Mouse (Mus musculus) frontal cortex, postnatal 14 days (tissue): ENCODE data around the gene Foxp1.
A peak's percentile ranks its signal among the peaks of the same experiment; 100 is the strongest.

Experiments used
- DNase-seq, 2 experiments: peaks; one replicate each; pipeline ENCODE4 v3.0.0; 2022; ENCODE audit warnings: low spot score in 2 of 2

The Foxp1 gene

GRCm38 (mm10) chr6:99282866-99283657 is 239.5 kb downstream of the Foxp1 start:
- DNase-seq = no peak

GRCm38 (mm10) chr6:99281433-99281832 is 241.1 kb downstream of the Foxp1 start:
- no peak for DNase-seq

DNA sequence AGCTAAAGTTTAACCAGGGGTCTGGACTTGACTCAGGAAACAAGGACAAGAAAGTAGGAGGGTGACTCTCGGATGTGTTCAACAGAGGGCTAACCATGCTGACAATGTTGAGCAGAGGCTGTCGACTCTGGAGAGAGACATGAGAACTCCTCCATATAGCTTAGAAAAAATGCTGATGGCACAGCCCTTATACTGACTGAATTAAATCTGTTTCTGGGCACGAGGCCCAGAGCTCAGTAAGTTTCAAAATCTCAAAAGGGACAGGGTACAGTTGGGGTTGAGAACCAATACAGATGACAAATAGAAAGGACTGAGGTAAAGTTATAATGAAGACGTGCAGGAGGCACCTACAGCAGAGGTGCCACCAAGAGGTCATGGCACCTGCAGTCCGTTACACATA is 241.9 kb downstream of the Foxp1 start:
- DNase-seq = no peak

DNA sequence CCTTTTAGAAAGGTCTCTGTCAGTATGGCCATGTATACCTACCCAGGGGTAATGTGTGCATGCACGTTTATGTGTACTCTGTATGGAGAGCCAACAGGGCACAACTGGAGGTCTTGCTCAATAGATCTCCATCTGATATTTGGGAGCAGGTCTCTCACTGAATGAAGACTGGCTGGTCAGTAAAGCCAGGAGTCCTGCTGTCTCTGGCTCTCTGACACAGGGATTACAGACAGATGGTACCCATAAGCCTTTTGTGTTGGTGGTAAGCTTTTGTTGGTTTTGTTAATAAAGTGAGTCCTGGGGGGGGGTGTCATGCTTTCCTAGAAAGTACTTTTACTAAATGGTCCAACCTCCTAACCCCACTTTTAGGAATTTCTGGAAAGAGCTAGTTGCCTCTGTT is 245.3 kb downstream of the Foxp1 start:
- no peak for DNase-seq

DNA sequence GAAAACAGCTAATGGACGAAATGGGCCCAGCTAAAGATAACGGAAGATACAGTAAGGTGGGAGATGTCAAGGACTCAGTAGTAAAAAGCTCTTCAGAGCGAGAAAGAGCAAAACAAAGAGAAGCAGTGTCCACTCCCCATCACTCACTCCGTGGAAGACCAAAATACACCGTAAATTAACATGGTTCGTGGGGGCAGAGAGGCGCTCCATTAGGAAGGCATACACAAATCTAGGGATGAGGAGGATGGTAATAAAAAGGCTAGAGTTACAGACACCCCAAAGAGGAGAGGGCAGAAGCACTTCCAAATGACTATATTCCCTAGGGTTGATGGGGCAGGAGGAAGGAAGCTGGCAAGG is 246.2 kb downstream of the Foxp1 start:
- DNase-seq = no peak

DNA sequence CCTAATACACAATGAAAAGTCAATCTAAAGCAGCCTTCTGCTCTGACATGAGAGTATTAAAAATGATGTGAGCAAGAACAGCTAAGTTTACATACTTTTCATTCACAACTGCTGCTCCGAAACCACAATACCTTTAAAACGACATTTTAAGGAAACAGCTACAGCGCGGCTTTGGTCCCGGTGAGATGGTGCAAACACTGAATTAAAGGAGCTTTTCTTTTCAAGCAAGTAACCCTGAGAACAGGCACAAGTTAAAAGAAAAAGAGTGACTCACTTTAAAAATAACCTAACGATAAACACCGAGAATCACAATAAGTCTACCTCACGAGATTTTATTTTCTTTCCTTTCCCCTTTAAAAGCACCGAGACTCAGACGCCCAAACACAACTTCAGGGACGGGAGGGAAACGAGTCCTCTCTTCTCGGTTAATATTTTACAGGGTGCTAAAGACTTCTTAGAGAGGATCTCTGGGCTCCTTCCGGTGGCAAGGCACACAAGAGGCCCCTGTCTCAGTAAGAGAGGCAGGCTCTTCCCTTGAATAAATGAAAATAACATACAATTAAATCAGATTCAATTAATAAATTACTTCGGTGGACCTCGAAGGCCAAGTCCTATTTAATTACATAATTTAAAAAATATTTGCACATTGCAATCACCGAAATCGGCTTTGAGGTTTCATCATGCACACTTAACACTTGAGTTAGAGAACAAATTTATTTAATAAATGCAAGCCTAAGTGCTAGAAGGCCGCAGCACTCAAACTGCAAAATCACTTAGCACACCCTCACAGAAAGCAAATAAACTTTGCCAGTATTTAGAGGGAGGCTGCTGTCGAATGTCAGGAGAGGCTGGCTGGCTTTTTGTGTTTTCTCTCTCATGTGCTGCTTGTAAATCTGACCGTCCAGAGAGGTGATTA is 246.9 kb downstream of the Foxp1 start:
- no peak for DNase-seq

DNA sequence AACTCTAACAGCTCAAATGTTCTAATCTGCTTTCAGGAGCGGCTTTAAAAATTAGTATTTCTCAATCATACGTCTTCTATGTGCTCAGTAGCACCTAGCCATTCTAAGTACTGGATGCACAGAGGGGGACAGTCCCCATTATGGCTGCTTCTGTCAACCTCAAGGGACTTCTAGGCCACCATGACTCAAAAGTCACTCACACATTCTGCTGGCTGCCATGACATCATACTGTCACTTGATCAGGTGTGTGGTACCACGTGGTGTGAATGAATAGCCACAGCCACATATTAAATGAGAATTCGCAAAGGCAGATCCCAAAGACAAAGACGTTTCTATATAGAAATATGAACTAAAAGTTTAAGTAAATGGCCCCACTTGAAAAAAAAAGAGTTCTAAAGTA is 247.9 kb downstream of the Foxp1 start:
- DNase-seq = no peak

DNA sequence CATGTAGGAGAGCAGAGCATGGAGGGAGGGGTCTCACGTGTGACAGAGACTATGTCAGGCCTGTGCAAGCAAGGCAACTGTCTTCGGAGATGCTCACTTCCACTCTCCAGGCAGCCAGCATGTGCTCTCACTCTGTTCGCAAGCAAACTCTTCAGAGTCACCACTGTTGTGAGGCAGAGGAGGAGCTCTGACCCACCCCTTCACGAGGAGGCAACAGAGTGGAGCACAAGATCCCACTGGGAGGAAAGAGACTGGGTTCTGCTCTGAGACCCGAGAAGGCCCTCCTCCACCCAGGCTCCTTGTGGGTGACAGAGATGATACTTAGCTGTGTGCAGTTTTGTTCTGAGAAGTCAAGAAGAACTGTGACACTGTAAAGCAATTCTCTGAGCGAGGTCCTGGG is 248.3 kb downstream of the Foxp1 start:
- DNase-seq = no peak

- DNase-seq = no peak
Observed at GRCm38 (mm10) chr6:99273177-99273576, 249.3 kb downstream of the Foxp1 start.

- no peak for DNase-seq
Observed at GRCm38 (mm10) chr6:99272174-99272573, 250.3 kb downstream of the Foxp1 start.

DNA sequence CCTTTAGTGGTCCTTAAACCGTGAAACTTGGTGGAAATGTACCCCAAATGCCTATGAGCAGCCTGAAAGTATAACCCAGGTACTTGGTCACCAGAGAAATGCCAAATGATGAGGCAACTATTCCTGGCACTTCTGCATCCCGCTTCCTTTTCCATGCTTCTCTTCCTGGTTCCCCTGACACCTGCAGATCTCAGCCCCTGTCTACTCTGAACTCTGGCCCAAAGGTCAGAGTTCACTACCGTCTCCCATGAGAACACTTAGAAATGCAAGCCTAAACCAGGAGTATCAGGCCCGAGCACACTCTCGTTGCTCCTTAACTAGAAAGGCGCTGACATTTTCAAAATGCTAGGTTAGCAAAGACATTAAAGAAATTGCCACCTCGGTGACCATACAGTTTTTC is 250.8 kb downstream of the Foxp1 start:
- DNase-seq = no peak

DNA sequence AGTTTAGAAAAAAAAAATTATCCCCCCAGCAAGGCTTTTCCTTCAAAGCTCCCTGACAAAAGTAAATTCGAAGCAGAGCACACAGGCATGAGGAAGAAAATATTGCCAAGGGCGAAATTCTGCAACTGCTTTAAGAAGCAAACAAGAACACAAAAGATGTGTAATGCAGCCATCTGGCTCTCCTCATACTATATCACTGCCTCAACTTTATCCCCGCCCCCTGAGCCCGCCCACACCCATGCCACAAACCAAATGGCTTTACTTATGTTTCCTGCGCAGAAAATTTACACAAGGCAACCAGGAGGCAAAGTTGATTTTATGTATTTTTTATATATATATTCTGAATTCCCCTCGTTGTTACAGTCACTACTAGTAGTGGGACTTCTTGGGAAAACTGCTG is 252.6 kb downstream of the Foxp1 start:
- DNase-seq = no peak

DNA sequence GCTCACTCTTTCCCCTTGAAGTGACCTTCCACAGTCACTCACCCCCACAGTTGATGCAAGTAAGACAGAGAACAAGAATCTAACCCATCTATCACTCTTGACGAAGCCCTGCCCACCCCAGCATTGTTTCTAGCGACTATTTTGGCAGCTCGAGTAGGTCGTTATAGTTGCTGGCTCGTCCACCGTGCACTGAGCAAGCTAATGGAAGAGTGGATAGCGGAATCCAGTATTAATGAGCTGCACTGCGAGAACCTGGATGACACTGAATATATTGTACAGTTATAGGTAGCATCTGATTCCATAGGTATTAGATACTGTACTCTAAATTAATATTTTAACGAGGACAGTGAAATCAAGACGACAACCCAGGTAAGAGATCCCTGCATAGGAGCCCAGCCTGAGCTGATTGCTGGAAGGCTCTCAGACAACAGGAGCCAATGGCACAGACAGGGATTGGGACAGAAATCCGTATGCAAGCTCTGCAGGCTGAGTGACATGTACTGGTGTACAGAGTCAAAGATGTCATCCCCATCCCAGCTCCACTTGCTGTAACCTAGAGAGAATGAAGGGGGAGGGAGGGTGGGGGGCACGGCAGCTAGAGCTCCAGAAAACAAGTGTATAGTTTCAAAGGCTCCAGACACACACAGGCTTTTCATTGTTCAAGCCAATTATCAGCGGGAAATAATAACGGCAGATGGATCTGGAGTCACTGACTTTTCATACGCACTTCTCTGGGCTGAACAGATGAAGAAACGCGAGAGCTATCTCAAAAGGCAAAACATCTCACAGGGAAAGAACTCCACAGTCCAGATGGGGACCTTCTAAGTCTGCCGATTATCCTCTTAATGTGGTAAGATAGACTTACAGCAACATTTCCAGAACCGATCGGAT is 254.1 kb downstream of the Foxp1 start:
- no peak for DNase-seq

DNA sequence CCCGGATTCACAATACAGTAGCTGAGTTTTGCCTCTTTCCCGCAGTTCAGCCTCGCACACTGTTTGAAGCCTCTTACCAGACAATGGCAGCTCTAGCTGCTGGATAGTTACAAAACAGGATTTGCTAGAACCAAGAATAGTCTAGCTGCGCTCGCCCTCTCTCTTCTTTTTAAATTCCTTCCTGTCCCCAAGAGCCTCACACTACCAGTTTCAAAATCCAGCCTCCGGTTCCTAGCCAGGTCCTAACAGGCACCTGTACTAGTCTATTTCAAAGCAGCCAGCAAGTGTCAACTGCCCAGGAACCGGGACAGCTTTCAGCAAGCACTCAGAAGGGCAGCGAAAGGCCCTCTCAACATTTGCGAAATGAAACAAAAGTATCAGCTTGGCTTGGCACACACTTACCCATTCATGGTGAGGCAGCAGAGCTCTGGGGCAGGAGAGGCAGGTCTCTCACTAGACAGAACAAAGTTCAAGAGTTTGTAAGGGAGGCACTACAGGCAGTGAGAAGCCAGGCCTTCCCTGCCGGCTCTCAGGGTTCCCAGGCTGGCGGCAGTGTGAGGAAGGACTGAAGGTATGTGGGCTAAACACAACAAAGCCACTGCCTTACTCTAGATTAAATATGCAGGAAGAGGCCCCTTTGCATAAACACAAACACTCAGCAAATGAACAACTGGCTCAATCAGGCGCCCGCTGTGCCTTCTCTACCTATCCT is 256.4 kb downstream of the Foxp1 start:
- DNase-seq = peak in 1 of 2 experiments; percentile 13

DNA sequence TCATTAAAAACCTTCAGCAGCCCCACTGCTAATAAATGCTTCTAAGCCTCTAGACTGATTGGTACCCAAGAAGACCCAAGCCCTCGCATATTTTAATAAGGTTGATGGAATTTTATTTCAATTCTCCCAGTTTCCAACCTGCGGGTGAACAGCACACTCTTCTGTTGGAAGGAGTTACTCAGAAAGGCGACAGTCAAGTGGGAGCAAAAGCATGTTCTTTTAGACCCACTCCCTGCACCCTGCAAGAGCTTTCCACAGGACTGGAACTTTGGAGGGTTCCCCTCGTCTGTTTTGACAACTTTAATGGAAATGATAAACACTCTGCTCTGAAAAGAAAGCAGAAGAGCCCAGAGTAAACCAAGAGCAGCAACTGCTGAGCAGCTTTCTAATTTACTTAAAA is 257.3 kb downstream of the Foxp1 start:
- no peak for DNase-seq

DNA sequence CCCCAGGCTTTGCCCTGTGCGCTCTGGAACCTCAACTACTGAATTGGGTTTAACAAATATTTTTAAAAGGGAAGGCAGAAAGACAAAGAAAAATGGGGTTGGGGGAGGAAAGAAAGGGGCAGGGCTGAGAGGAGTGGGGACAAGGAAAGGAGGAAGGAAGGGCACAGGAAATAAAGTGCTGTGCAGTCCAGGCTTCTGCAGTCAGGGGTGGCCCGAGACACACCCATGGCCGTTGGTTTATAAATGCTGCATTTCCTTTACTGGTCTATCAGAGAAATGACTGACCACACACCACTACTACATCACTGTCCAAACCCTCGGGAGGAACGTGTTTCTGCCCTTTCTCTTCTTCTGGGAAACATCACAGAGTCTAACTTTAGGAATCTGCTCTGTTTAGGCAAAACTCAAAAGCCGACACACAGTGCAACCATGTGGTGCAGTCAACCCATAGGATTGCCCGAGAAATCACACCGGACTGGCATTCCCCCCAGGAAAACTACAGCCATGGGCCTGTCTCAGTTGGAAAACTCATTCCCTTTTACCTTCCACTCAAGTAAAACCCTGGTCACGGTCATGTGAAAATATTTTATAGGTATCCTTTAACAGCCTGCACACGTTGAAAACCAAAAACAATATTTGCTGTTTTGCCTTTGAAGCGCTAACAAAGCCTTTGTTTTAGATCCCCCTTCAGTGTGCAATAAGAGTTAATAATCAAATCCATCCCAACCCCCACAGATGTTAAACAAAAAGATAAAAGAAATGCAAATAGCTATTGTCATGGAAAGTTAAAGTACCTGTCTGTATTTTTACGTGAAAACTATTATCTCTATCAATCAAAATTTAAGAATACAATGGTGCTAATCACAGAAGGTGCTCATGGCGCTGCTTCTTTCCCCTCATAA is 258.1 kb downstream of the Foxp1 start:
- no peak for DNase-seq

- DNase-seq = no peak
Observed at GRCm38 (mm10) chr6:99263886-99264185, 258.7 kb downstream of the Foxp1 start.

DNA sequence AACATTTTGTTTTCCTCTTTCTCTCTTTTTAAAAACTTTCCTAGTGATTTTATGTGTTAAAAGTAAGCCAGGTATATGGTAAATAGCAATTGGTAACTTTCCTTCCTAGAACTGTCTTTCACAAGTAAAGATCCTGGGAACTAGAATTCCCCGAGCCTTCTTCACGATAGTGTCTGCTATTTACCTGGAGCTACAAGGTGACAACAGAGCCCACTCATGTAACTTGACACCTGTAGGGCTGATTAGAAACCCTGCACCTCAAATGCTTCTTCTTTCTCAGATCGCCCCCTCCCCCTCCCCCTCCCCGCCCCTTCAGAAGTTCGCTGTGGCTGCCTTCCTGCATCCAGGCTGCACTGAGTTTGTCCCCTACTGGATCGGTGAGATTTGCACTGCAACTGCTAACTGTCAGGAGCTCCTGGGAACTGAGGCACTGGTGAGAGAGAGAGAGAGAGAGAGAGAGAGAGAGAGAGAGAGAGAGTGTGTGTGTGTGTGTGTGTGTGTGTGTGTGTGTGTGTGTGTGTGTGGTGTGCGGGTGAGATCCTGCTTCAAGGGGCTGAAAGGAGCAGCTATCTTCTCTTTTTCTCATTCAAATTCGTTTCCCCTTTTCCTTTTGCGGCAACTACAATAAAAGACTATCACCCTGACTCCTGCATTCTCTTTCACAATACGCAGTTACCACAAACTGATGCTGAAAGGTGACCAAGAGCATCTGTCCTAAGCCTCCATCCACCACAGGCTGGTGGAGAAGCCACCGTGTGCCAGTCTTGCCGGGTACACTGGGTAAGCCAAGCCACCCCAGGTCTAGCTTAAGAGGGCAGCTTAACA is 259.2 kb downstream of the Foxp1 start:
- DNase-seq = no peak

DNA sequence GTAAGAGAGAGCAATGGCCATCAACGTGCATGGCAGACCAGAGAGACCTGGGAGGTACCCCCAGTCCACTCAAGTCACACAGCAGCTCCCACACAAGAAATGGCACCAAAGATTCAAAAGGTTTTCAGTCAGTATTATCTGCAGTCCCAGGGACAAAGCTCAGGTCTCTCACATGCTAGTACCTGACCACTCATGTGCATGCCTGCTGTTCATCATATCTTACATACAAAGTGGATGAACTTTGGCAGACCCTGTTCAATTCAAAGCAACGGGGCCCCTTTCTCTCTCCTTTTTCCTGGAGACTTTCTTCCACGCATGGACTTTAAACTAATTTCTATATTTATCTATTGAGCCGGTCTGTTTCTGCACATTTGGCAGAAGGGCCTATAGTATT is 260.8 kb downstream of the Foxp1 start:
- DNase-seq = no peak
